Mouse (Mus musculus) kidney, adult 9 months (tissue): ENCODE results near the gene St6galnac3.
A peak's percentile ranks its signal among the peaks of the same experiment; 100 is the strongest.

ENCODE experiments used
- DNase-seq: peaks from one replicate; pipeline ENCODE4 v3.0.0; 2022

The St6galnac3 gene

GRCm38 (mm10) chr3:153267397-153267796, 457.6 kb downstream of the St6galnac3 start:
- DNase-seq: no peak

- no peak for DNase-seq
Measured at GRCm38 (mm10) chr3:153261985-153262384, 463.0 kb downstream of the St6galnac3 start.

- no peak for DNase-seq
Measured at GRCm38 (mm10) chr3:153260225-153260933, 464.6 kb downstream of the St6galnac3 start.

- DNase-seq: no peak
Measured at GRCm38 (mm10) chr3:153255910-153256309, 469.1 kb downstream of the St6galnac3 start.

- no peak for DNase-seq
Measured at GRCm38 (mm10) chr3:153251653-153252052, 473.3 kb downstream of the St6galnac3 start.

- peak; percentile 79 for DNase-seq
Measured at GRCm38 (mm10) chr3:153250598-153251257, 474.2 kb downstream of the St6galnac3 start.

- DNase-seq: no peak
Measured at GRCm38 (mm10) chr3:153248866-153249265, 476.1 kb downstream of the St6galnac3 start.

GRCm38 (mm10) chr3:153248029-153248428, 476.9 kb downstream of the St6galnac3 start:
- no peak for DNase-seq

GRCm38 (mm10) chr3:153242524-153242923, 482.4 kb downstream of the St6galnac3 start:
- DNase-seq: no peak

- DNase-seq: no peak
Measured at GRCm38 (mm10) chr3:153241134-153241533, 483.8 kb downstream of the St6galnac3 start.

GRCm38 (mm10) chr3:153240366-153240765, 484.6 kb downstream of the St6galnac3 start:
- DNase-seq: no peak

- no peak for DNase-seq
Measured at GRCm38 (mm10) chr3:153238381-153238780, 486.6 kb downstream of the St6galnac3 start.

- no peak for DNase-seq
Measured at GRCm38 (mm10) chr3:153236262-153236661, 488.7 kb downstream of the St6galnac3 start.

GRCm38 (mm10) chr3:153222611-153223402, 502.2 kb downstream of the St6galnac3 start:
- DNase-seq: peak; percentile 74

GRCm38 (mm10) chr3:153219391-153219790, 505.6 kb downstream of the St6galnac3 start:
- DNase-seq: no peak

- no peak for DNase-seq
Measured at GRCm38 (mm10) chr3:153208186-153208585, 516.8 kb downstream of the St6galnac3 start.

- no peak for DNase-seq
Measured at GRCm38 (mm10) chr3:153204046-153204445, 520.9 kb downstream of the St6galnac3 start.

- no peak for DNase-seq
Measured at GRCm38 (mm10) chr3:153201835-153202234, 523.1 kb downstream of the St6galnac3 start.

GRCm38 (mm10) chr3:153200801-153201200, 524.2 kb downstream of the St6galnac3 start:
- DNase-seq: no peak

- DNase-seq: no peak
Measured at GRCm38 (mm10) chr3:153200076-153200475, 524.9 kb downstream of the St6galnac3 start.

GRCm38 (mm10) chr3:153199251-153199650, 525.7 kb downstream of the St6galnac3 start:
- no peak for DNase-seq

GRCm38 (mm10) chr3:153198514-153198913, 526.5 kb downstream of the St6galnac3 start:
- DNase-seq: peak; percentile 53

GRCm38 (mm10) chr3:153193025-153193424, 531.9 kb downstream of the St6galnac3 start:
- DNase-seq: no peak

GRCm38 (mm10) chr3:153190742-153191141, 534.2 kb downstream of the St6galnac3 start:
- DNase-seq: no peak
